Mouse (Mus musculus) hindbrain, embryonic 16.5 days (tissue): Measurements from ENCODE around the gene Gm17509. TPM values are rescaled to one million over a fixed set of nuclear protein-coding genes. Genes with fewer than 3 reads are reported as not detected.
A peak's percentile ranks its signal among the peaks of the same experiment; 100 is the strongest.

Experiments used
- ATAC-seq: fragments of 200-750 bp; cut with Nextera tagmentation; 2 replicates; pipeline ENCODE4 v1.8.0; 2017; ENCODE audit warnings: moderate TSS enrichment, moderate library complexity
- H3K27ac ChIP-seq: fragments of 300-500 bp; sonication (generic); 2 replicates; pipeline ENCODE4 v1.5.1; 2014; ENCODE audit warnings: low read depth, mild to moderate bottlenecking, control low read depth, low read length, moderate library complexity
- H3K27me3 ChIP-seq: fragments of 300-500 bp; sonication (generic); replicated peaks from 2 replicates; pipeline ENCODE4 v1.6.1; 2014; ENCODE audit warnings: low read length; ENCODE audit not compliant: control insufficient read depth, insufficient read depth
- H3K36me3 ChIP-seq: fragments of 300-500 bp; sonication (generic); 2 replicates; pipeline ENCODE4 v1.6.1; 2014; ENCODE audit warnings: mild to moderate bottlenecking, low read length, moderate library complexity, mixed read lengths; ENCODE audit not compliant: control insufficient read depth, insufficient read depth
- H3K4me1 ChIP-seq: fragments of 300-500 bp; sonication (generic); 2 replicates; pipeline ENCODE4 v1.6.1; 2014; ENCODE audit warnings: low read depth, low read length; ENCODE audit not compliant: control insufficient read depth, insufficient read depth
- H3K4me2 ChIP-seq: fragments of 300-500 bp; sonication (generic); 2 replicates; pipeline ENCODE4 v1.6.1; 2014; ENCODE audit warnings: mild to moderate bottlenecking, low read length, control low read depth, moderate library complexity
- H3K4me3 ChIP-seq: fragments of 300-500 bp; sonication (generic); 2 replicates; pipeline ENCODE4 v1.5.1; 2014; ENCODE audit warnings: mild to moderate bottlenecking, low read length, control low read depth, moderate library complexity
- H3K9ac ChIP-seq: fragments of 300-500 bp; sonication (generic); 2 replicates; pipeline ENCODE4 v1.6.1; 2014; ENCODE audit warnings: low read depth, mild to moderate bottlenecking, control low read depth, low read length, moderate library complexity
- H3K9me3 ChIP-seq: fragments of 300-500 bp; sonication (generic); 2 replicates; pipeline ENCODE4 v1.6.1; 2014; ENCODE audit warnings: mild to moderate bottlenecking, low read length, moderate library complexity; ENCODE audit not compliant: control insufficient read depth
- WGBS: fragments of 180-500 bp; shearing (Covaris S2); extraction: QIAGEN DNeasy Blood & Tissue Kit; methylation state at CpG from one replicate; pipeline ENCODE4 v1.1.7; 2014; 5-methylcytosine and 5-hydroxymethylcytosine counted together
- polyA plus RNA-seq: library from polyadenylated mRNA; unstranded; fragments of >200 nt; fragmentation: Nextera tagmentation; extraction: Ambion mirVana; gene quantifications from 2 replicates; pipeline ENCODE4 v1.2.1, GENCODE M21; 2015

Gm17509 gene
- polyA plus RNA-seq, 1 experiment from 2014 or later = 0.50 TPM

GRCm38 (mm10) chr13:117216126-117216525 is 4.7 kb downstream of the Gm17509 start:
- no peaks in the 10 kb centered on the region for H3K36me3 ChIP-seq
- no peak overlapping the region for H3K27ac ChIP-seq
- no peak overlapping the region for H3K9ac ChIP-seq
- H3K27me3 ChIP-seq = no peaks in the 10 kb centered on the region
- ATAC-seq = no peak
- no peak overlapping the region for H3K4me2 ChIP-seq
- no peaks in the 10 kb centered on the region for H3K9me3 ChIP-seq
- 17% methylated on average over 10 of the region's 10 CpGs for WGBS
- H3K4me3 ChIP-seq = no peak overlapping the region
- peaks cover 7% of the 10 kb centered on the region for H3K4me1 ChIP-seq

- H3K9ac ChIP-seq = no peak overlapping the region
- H3K4me2 ChIP-seq = no peak overlapping the region
- H3K4me1 ChIP-seq = peaks cover 7% of the 10 kb centered on the region
- H3K4me3 ChIP-seq = no peak overlapping the region
- ATAC-seq = no peak
- no peak overlapping the region for H3K27ac ChIP-seq
- H3K9me3 ChIP-seq = no peaks in the 10 kb centered on the region
- 4% methylated on average over 10 of the region's 10 CpGs for WGBS
- no peaks in the 10 kb centered on the region for H3K36me3 ChIP-seq
- no peaks in the 10 kb centered on the region for H3K27me3 ChIP-seq
These were observed 5.4 kb downstream of the Gm17509 start for GRCm38 (mm10) chr13:117215481-117215880.

- Histone ChIP-seq H3K4me3 (no peak overlapping the region), H3K9ac (no peak overlapping the region), H3K4me2 (no peak overlapping the region), H3K9me3 (no peaks in the 10 kb centered on the region), H3K27ac (no peak overlapping the region), H3K36me3 (no peaks in the 10 kb centered on the region), H3K4me1 (no peaks in the 10 kb centered on the region; the same call in 1 of the 2 replicates), H3K27me3 (no peaks in the 10 kb centered on the region)
- WGBS = 50% methylated on average over 11 of the region's 11 CpGs
- ATAC-seq = no peak
These were observed 9.4 kb downstream of the Gm17509 start for GRCm38 (mm10) chr13:117211386-117211875.

- no peaks in the 10 kb centered on the region for H3K4me1 ChIP-seq
- no peaks in the 10 kb centered on the region for H3K9me3 ChIP-seq
- no peak within 1 kb of the TSS for H3K4me3 ChIP-seq
- WGBS = 80% methylated on average over 6 of the region's 6 CpGs
- no peak within 1 kb of the TSS for H3K9ac ChIP-seq
- H3K36me3 ChIP-seq = no peaks in the 10 kb centered on the region
- no peak for ATAC-seq
- no peak within 1 kb of the TSS for H3K4me2 ChIP-seq
- no peak within 1 kb of the TSS for H3K27ac ChIP-seq
- H3K27me3 ChIP-seq = no peaks in the 10 kb centered on the region
These were observed 12.6 kb downstream of the Gm17509 start, which contains the start of gene Emb for GRCm38 (mm10) chr13:117208236-117208635. TSS of gene Emb (plus strand) at chr13:117208536.

GRCm38 (mm10) chr13:117206066-117206465 is 14.8 kb downstream of the Gm17509 start:
- no peak for ATAC-seq
- H3K36me3 ChIP-seq = no peaks in the 10 kb centered on the region
- no peak overlapping the region for H3K27ac ChIP-seq
- H3K4me2 ChIP-seq = no peak overlapping the region
- H3K4me1 ChIP-seq = no peaks in the 10 kb centered on the region
- no peaks in the 10 kb centered on the region for H3K9me3 ChIP-seq
- no peak overlapping the region for H3K4me3 ChIP-seq
- H3K9ac ChIP-seq = no peak overlapping the region
- 94% methylated on average over 8 of the region's 8 CpGs for WGBS
- no peaks in the 10 kb centered on the region for H3K27me3 ChIP-seq

GRCm38 (mm10) chr13:117204685-117205084 is 16.2 kb downstream of the Gm17509 start:
- no peaks in the 10 kb centered on the region for H3K4me1 ChIP-seq
- no peaks in the 10 kb centered on the region for H3K27me3 ChIP-seq
- H3K4me2 ChIP-seq = no peak overlapping the region
- H3K36me3 ChIP-seq = no peaks in the 10 kb centered on the region
- H3K27ac ChIP-seq = no peak overlapping the region
- no peak overlapping the region for H3K4me3 ChIP-seq
- 93% methylated on average over 7 of the region's 7 CpGs for WGBS
- no peak for ATAC-seq
- H3K9ac ChIP-seq = no peak overlapping the region
- no peaks in the 10 kb centered on the region for H3K9me3 ChIP-seq

- H3K4me3 ChIP-seq = no peak overlapping the region
- no peaks in the 10 kb centered on the region for H3K4me1 ChIP-seq
- 45% methylated on average over 22 of the region's 22 CpGs for WGBS
- peak; percentile 27; the same call in 1 of the 2 replicates for ATAC-seq
- no peaks in the 10 kb centered on the region for H3K27me3 ChIP-seq
- H3K9me3 ChIP-seq = no peaks in the 10 kb centered on the region
- H3K27ac ChIP-seq = no peak overlapping the region
- no peak overlapping the region for H3K9ac ChIP-seq
- peak overlapping the region; percentile 36; the same call in 1 of the 2 replicates for H3K4me2 ChIP-seq
- no peaks in the 10 kb centered on the region for H3K36me3 ChIP-seq
These were observed 18.0 kb downstream of the Gm17509 start for GRCm38 (mm10) chr13:117202755-117203471.

GRCm38 (mm10) chr13:117198402-117199083 is 22.3 kb downstream of the Gm17509 start:
- H3K36me3 ChIP-seq = no peaks in the 10 kb centered on the region
- no peak overlapping the region for H3K27ac ChIP-seq
- 89% methylated on average over 7 of the region's 7 CpGs for WGBS
- no peak for ATAC-seq
- H3K9ac ChIP-seq = no peak overlapping the region
- H3K4me1 ChIP-seq = no peaks in the 10 kb centered on the region
- no peak overlapping the region for H3K4me3 ChIP-seq
- no peak overlapping the region for H3K4me2 ChIP-seq
- no peaks in the 10 kb centered on the region for H3K27me3 ChIP-seq
- H3K9me3 ChIP-seq = no peaks in the 10 kb centered on the region

GRCm38 (mm10) chr13:117197666-117198065 is 23.2 kb downstream of the Gm17509 start:
- Histone ChIP-seq H3K9me3 (no peaks in the 10 kb centered on the region), H3K4me1 (no peaks in the 10 kb centered on the region), H3K9ac (no peak overlapping the region), H3K4me2 (no peak overlapping the region), H3K27ac (no peak overlapping the region), H3K36me3 (no peaks in the 10 kb centered on the region), H3K27me3 (no peaks in the 10 kb centered on the region), H3K4me3 (no peak overlapping the region)
- ATAC-seq = no peak
- 94% methylated on average over 2 of the region's 2 CpGs for WGBS
